Mouse (Mus musculus): ENCODE measurements around the gene Nrd1.

The Nrd1 gene

DNA sequence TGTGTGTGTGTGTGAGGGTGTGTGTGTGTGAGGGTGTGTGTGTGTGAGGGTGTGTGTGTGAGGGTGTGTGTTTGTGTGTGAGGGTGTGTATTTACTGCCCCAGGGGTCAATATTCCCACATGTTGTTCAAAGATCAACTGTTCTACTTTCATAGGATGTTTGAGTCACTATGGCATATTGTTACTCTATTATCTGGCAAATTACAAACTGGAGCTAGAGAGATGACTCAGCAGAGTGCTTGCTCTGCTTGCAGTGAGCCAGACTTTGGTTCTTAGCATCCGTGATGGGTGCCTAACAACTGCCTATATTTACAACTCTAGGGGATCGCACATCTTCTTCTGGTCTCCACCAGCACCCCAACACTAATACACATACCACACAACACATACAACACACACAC lies 29.4 kb downstream of the Nrd1 start:
- DNase-seq, result no peak

- DNase-seq, result no peak
These were observed 29.8 kb downstream of the Nrd1 start for GRCm38 (mm10) chr4:109030266-109030665.

DNA sequence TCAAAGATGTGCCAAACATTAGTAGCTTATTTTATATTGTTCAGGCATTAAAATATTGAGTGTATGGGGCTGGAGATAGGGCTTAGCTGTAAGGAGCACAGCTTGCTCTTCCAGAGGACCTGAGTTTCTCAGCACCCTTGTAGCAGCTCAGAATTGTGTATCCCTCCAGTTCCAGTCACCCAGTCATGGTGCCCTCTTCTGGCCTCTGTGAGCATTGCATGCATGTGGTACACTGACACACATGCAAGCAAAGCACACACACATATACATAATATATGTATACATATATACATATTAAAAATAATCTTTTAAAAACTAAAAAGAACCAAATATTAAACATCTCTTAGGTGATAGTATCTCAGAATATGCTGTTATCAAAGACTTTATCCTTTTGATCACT lies 35.9 kb downstream of the Nrd1 start:
- peak; percentile 74 for DNase-seq

GRCm38 (mm10) chr4:109042739-109043138 lies 42.3 kb downstream of the Nrd1 start:
- DNase-seq, result no peak

- no peak for DNase-seq
These were observed 42.8 kb downstream of the Nrd1 start for GRCm38 (mm10) chr4:109043294-109043693.

- DNase-seq, result no peak
These were observed 43.3 kb downstream of the Nrd1 start for GRCm38 (mm10) chr4:109043756-109044155.

DNA sequence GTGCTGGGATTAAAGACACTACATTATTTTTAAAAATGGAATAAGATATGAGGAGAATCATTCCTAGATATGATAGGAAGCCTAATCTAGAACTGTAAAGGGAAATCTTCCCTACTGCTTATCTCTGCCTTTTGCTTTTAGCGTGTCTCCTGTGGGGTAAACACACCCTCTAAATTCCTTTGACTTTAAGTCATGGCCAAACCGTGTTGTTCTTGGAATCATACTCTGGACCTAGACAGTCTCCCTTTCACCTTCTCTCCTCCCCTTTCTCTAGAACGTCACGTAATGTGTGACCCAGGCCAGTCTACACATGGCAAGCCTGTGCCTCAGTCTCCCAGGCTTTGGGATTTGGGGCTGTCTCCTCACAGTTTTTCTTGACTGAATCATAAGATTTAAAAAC lies 47.8 kb downstream of the Nrd1 start:
- DNase-seq, result no peak

- DNase-seq, result no peak
These were observed 51.8 kb downstream of the Nrd1 start for GRCm38 (mm10) chr4:109052282-109052681.

GRCm38 (mm10) chr4:109054003-109054402 lies 53.5 kb downstream of the Nrd1 start:
- DNase-seq, result no peak

DNA sequence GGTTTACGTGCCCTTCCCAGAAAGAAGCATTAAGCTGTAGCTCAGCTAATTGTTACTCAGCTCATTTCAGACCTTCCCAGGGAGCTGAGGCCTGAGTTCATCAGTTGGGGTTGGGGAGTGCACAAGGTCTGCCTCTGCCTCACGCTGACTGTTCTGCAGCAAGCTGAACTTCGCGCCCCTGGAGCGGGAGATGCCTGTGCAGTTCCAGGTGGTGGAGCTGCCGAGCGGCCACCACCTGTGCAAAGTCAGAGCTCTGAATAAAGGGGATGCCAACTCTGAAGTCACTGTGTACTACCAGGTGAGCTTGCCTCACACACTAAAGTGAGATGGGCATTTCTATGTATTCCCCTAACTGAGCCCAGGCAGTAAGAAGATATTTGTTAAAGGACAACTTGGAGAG lies 55.9 kb downstream of the Nrd1 start:
- no peak for DNase-seq

- DNase-seq, result no peak
These were observed 57.2 kb downstream of the Nrd1 start for GRCm38 (mm10) chr4:109057640-109058039.

- no peak for DNase-seq
These were observed 58.9 kb downstream of the Nrd1 start for GRCm38 (mm10) chr4:109059255-109059821.

- DNase-seq, result no peak
These were observed 64.5 kb downstream of the Nrd1 start for GRCm38 (mm10) chr4:109064941-109065340.

DNA sequence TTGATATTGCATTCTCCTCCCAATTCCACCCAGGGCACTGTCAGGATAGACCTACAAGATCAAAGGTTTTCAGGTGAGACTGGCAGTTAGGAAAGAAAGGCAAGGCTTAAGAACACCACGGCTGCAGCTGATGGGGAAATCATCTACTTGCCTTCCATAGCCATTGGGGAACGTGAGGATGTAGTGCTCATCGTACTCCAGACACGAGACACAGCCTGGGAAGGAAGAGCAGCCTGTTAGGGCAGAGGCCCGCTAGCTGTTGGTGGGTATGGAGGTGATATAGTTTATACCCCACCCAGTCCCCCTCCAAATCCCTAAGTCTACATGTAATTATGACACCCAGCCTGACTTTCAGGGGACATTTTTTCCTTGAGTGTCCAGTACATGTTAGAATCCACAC lies 65.3 kb downstream of the Nrd1 start:
- DNase-seq, result no peak

GRCm38 (mm10) chr4:109072891-109073290 lies 72.4 kb downstream of the Nrd1 start:
- DNase-seq, result no peak

GRCm38 (mm10) chr4:109073296-109073695 lies 72.8 kb downstream of the Nrd1 start:
- no peak for DNase-seq

DNA sequence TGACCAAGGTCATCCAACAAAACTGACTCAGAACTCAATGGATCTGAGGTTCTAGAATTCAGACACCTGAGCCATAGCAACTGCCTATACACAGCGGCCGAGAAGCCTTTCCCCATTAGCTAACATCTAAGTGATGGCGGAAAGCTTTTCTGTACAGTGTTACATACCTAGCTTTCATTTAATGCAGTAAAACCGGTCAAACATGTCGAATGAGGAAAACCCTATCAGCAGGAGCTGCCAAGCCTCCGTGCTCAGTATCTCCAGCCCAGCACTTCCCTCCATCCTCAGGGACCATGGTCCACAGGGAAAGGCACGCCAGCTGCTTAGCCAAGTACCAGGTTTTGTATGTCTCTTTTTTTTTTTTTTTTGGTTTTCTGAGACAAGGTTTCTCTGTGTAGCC lies 78.5 kb downstream of the Nrd1 start:
- no peak for DNase-seq

DNA sequence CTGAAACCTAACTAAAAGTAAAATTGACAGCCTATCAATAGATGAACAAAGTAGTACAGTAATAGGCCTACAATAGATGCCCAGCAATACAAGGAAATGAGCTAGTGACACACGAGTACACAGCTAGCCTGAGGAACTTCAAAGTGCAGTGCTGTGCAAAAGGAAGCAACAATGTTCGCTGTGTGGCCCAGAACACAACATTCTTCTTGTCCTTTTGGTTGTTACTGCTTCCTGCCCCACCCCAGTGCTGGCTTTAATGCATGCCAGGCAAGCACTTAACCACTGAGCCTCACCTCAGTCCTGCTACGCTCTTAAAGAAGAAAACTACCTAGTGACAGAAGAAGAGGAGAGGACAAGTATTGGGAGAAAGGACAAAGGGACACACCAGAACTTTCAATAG lies 79.2 kb downstream of the Nrd1 start:
- DNase-seq, result peak; percentile 18

GRCm38 (mm10) chr4:109080118-109080517 lies 79.7 kb downstream of the Nrd1 start:
- no peak for DNase-seq

DNA sequence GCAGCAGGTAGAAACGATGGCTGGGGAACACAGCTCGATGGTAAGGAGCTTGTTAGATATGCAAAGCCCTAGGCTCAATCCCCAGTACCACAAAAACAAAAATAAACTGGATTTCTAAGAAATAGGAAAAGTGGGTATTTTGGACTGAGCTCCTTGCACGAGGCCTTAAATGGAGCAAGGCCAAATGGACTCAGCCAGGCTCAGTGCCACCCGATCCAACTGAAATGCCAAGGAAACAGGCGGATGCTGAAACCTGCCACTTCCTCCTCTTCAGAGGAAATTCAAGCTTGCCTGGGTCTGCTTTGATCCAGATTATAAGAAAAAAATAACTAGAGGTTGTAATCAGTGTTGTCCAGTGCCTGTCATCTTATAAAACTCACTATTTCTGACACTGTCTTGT lies 88.7 kb downstream of the Nrd1 start:
- no peak for DNase-seq

GRCm38 (mm10) chr4:109089999-109090398 lies 89.5 kb downstream of the Nrd1 start:
- no peak for DNase-seq

GRCm38 (mm10) chr4:109091241-109091777 lies 90.9 kb downstream of the Nrd1 start:
- DNase-seq, result no peak

- no peak for DNase-seq
These were observed 91.9 kb downstream of the Nrd1 start for GRCm38 (mm10) chr4:109092344-109092743.

- DNase-seq, result no peak
These were observed 93.8 kb downstream of the Nrd1 start for GRCm38 (mm10) chr4:109094269-109094668.

DNA sequence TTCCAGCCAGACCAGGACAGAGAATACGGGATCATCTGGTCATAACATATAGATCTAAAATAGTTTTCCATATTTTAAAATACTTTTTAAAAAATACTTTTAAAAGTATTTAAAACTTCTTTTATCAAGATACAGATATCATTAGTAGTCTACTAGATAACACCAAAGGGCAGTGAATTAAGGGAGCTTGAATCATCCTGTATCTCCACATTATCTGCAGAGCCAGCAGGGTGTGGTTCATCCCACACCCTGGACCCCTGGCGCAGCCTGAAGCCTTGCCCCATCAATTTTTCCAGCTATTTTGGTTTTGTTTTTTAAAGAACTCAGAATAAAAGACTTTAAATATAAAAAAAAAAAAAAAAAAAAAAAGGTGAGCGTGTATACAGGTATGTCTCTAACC lies 98.4 kb downstream of the Nrd1 start:
- no peak for DNase-seq

Data from thymus, postnatal 25 days (tissue).